Mouse (Mus musculus): ENCODE measurements around the gene Hcn1.

- TF ChIP-seq CTCF (IDR thresholded peaks at IDR 0.05; ENCODE audit: low read depth) (no peak), EP300 (IDR thresholded peaks at IDR 0.05; ENCODE audit: low read depth) (no peak)
These were observed 424.4 kb downstream of the Hcn1 start for GRCm38 (mm10) chr13:118026510-118026909.
